Mouse (Mus musculus): Measurements from ENCODE around the gene Ctrb1. TPM values are rescaled to one million over a fixed set of nuclear protein-coding genes. Genes with fewer than 3 reads are reported as not detected.

The Ctrb1 gene
- polyA plus RNA-seq (2014; fragmentation: Nextera tagmentation; extraction: Ambion mirVana): not detected in 2 replicates

DNA sequence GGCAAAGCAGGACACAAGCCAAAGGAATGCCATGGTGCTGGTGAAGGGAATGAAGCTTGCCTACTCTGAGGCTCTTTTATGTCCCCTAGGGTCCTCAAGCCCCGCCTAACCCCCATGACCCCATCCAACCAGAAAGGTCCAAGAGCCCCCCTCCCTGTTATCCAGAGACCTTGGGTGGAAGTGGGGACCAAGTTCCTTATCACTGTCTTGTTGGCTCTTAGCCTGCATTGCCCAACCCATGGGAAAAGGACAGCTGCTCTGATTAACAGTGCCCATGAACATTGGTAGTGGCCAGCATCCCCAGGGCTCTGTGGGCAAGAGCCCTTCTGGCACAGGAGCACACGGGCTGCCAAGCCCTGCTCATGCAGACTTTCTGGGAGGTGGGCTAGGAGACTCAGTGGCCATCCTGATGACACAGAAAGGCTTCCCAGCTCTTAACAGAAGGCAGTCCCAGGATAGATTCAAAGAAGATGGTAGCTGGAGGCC, at the start of gene Ctrb1:
Ctrb1 (minus strand) TSS at position 51 of the 486 bp plus-strand sequence.
- Histone ChIP-seq H3K36me3 (ENCODE audit: control insufficient read depth, insufficient read depth, low read length) (no peaks in the 10 kb centered on the region), H3K4me3 (ENCODE audit: low read depth, low read length) (no peak within 1 kb of the TSS), H3K4me2 (no peak within 1 kb of the TSS), H3K9ac (ENCODE audit: low read depth, low read length) (no peak within 1 kb of the TSS), H3K27ac (ENCODE audit: low read depth, low read length) (no peak within 1 kb of the TSS), H3K27me3 (ENCODE audit: control insufficient read depth, insufficient read depth, low read length) (no peaks in the 10 kb centered on the region), H3K9me3 (replicated peaks; ENCODE audit: control insufficient read depth, low read length) (no peaks in the 10 kb centered on the region), H3K4me1 (ENCODE audit: control insufficient read depth, insufficient read depth, low read length) (no peaks in the 10 kb centered on the region)
- WGBS (ENCODE audit: insufficient replicate concordance): 70% methylated on average over 2 of the region's 2 CpGs
- no peak for ATAC-seq (replicated peaks; ENCODE audit: insufficient number of reproducible peaks, low FRiP score, low TSS enrichment)

GRCm38 (mm10) chr8:111740301-111740711, 49.5 kb upstream of the Ctrb1 start:
- Histone ChIP-seq H3K36me3 (ENCODE audit: control insufficient read depth, insufficient read depth, low read length) (no peaks in the 10 kb centered on the region), H3K9ac (ENCODE audit: low read depth, low read length) (peak overlapping the region; percentile 12; the same call in 1 of the 2 replicates), H3K27ac (ENCODE audit: low read depth, low read length) (no peak overlapping the region), H3K4me1 (ENCODE audit: control insufficient read depth, insufficient read depth, low read length) (peaks cover 74% of the 10 kb centered on the region), H3K4me3 (ENCODE audit: low read depth, low read length) (no peak overlapping the region), H3K27me3 (ENCODE audit: control insufficient read depth, insufficient read depth, low read length) (no peaks in the 10 kb centered on the region), H3K4me2 (no peak overlapping the region), H3K9me3 (replicated peaks; ENCODE audit: control insufficient read depth, low read length) (no peaks in the 10 kb centered on the region)
- WGBS (ENCODE audit: insufficient replicate concordance): 67% methylated on average over 7 of the region's 7 CpGs
- no peak for ATAC-seq (replicated peaks; ENCODE audit: insufficient number of reproducible peaks, low FRiP score, low TSS enrichment)

DNA sequence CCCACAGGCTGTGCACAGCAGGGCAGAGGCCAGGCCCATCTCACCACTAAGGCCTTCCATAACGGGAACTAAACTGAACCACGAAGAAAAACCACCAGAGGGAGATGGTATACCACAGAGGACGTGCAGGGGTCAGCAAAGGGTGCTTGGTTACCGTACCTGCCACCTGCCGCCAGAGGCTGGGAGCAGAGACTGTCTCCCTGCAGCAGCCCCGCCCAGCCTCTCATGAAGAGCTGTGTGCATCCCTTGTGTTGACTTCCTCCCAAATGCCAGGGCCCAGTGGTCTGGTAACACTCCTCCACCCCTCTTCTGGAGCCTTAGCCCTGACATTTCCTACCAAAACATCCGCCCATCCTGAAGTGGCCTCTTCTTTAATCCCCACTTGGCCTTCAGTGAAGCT, 48.8 kb upstream of the Ctrb1 start:
- Histone ChIP-seq H3K4me3 (ENCODE audit: low read depth, low read length) (no peak overlapping the region), H3K36me3 (ENCODE audit: control insufficient read depth, insufficient read depth, low read length) (no peaks in the 10 kb centered on the region), H3K27ac (ENCODE audit: low read depth, low read length) (no peak overlapping the region), H3K4me2 (no peak overlapping the region), H3K9me3 (replicated peaks; ENCODE audit: control insufficient read depth, low read length) (no peaks in the 10 kb centered on the region), H3K27me3 (ENCODE audit: control insufficient read depth, insufficient read depth, low read length) (no peaks in the 10 kb centered on the region), H3K4me1 (ENCODE audit: control insufficient read depth, insufficient read depth, low read length) (peaks cover 79% of the 10 kb centered on the region), H3K9ac (ENCODE audit: low read depth, low read length) (no peak overlapping the region; the same call in 1 of the 2 replicates)
- ATAC-seq (replicated peaks; ENCODE audit: insufficient number of reproducible peaks, low FRiP score, low TSS enrichment): no peak
- 51% methylated on average over 7 of the region's 7 CpGs for WGBS (ENCODE audit: insufficient replicate concordance)

- ATAC-seq (replicated peaks; ENCODE audit: insufficient number of reproducible peaks, low FRiP score, low TSS enrichment): no peak
- WGBS (ENCODE audit: insufficient replicate concordance): 70% methylated on average over 6 of the region's 6 CpGs
- no peak overlapping the region for H3K27ac ChIP-seq (ENCODE audit: low read depth, low read length)
Measured at GRCm38 (mm10) chr8:111738867-111739266, 48.1 kb upstream of the Ctrb1 start.

DNA sequence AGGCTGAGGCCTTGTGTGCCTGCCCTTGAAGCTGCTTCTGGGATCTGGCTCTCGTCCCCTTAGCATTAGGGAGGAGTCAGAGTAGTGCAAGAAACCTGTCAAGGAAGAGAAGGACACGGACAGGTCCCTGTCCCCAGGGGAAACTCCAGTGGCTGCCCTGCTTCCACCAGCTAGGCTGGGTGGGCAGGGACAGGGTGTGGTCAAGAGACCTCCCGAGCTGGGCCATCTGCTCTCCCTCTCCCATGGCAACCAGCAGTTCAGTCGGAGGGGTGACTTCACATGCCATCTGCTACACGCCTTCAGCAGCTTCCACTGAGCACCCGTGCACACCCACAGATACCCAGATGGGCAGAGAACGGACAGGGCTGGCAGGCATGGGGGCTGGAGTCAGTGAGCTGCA, 45.5 kb upstream of the Ctrb1 start:
- Histone ChIP-seq H3K4me2 (no peak overlapping the region), H3K27ac (ENCODE audit: low read depth, low read length) (peak overlapping the region; percentile 95), H3K4me1 (ENCODE audit: control insufficient read depth, insufficient read depth, low read length) (peaks cover 82% of the 10 kb centered on the region), H3K36me3 (ENCODE audit: control insufficient read depth, insufficient read depth, low read length) (no peaks in the 10 kb centered on the region), H3K4me3 (ENCODE audit: low read depth, low read length) (no peak overlapping the region), H3K9me3 (replicated peaks; ENCODE audit: control insufficient read depth, low read length) (no peaks in the 10 kb centered on the region), H3K9ac (ENCODE audit: low read depth, low read length) (peak overlapping the region; percentile 39; the same call in 1 of the 2 replicates), H3K27me3 (ENCODE audit: control insufficient read depth, insufficient read depth, low read length) (no peaks in the 10 kb centered on the region)
- 35% methylated on average over 7 of the region's 7 CpGs for WGBS (ENCODE audit: insufficient replicate concordance)
- ATAC-seq (replicated peaks; ENCODE audit: insufficient number of reproducible peaks, low FRiP score, low TSS enrichment): no peak

More at GRCm38 (mm10) chr8:111738867-111739266, 48.1 kb upstream of the Ctrb1 start:
- Histone ChIP-seq H3K4me3 (ENCODE audit: low read depth, low read length) (no peak overlapping the region), H3K4me1 (ENCODE audit: control insufficient read depth, insufficient read depth, low read length) (peaks cover 80% of the 10 kb centered on the region), H3K27me3 (ENCODE audit: control insufficient read depth, insufficient read depth, low read length) (no peaks in the 10 kb centered on the region), H3K9me3 (replicated peaks; ENCODE audit: control insufficient read depth, low read length) (no peaks in the 10 kb centered on the region), H3K36me3 (ENCODE audit: control insufficient read depth, insufficient read depth, low read length) (no peaks in the 10 kb centered on the region), H3K4me2 (no peak overlapping the region), H3K9ac (ENCODE audit: low read depth, low read length) (no peak overlapping the region)

DNA sequence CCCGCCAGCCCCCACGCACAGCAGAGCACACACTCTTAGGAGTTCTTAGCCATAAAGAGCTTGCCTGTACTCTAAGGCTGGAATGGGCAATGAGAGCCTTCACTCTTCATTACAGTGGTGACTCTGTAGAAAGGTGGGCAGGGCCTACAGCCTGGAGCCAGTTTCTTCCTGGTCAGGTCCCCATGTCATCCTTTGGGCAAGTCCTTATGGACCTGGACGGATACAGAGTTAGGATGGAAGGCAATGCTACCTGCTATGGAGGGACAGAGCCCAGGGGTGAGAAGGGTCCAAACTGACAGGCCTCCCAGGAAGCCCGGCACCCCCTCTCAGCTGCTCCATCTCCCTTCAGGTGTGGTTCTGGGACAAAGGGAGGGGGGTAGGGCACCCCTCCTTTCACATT, 45.0 kb upstream of the Ctrb1 start:
- Histone ChIP-seq H3K9me3 (replicated peaks; ENCODE audit: control insufficient read depth, low read length) (no peaks in the 10 kb centered on the region), H3K27me3 (ENCODE audit: control insufficient read depth, insufficient read depth, low read length) (no peaks in the 10 kb centered on the region), H3K4me2 (peak overlapping the region; percentile 96), H3K36me3 (ENCODE audit: control insufficient read depth, insufficient read depth, low read length) (no peaks in the 10 kb centered on the region), H3K9ac (ENCODE audit: low read depth, low read length) (peak overlapping the region; percentile 39; the same call in 1 of the 2 replicates), H3K4me3 (ENCODE audit: low read depth, low read length) (no peak overlapping the region), H3K4me1 (ENCODE audit: control insufficient read depth, insufficient read depth, low read length) (peaks cover 82% of the 10 kb centered on the region), H3K27ac (ENCODE audit: low read depth, low read length) (peak overlapping the region; percentile 95)
- WGBS (ENCODE audit: insufficient replicate concordance): 66% methylated on average over 4 of the region's 4 CpGs
- no peak for ATAC-seq (replicated peaks; ENCODE audit: insufficient number of reproducible peaks, low FRiP score, low TSS enrichment)

- Histone ChIP-seq H3K4me3 (ENCODE audit: low read depth, low read length) (no peak overlapping the region), H3K4me1 (ENCODE audit: control insufficient read depth, insufficient read depth, low read length) (peaks cover 82% of the 10 kb centered on the region), H3K9me3 (replicated peaks; ENCODE audit: control insufficient read depth, low read length) (no peaks in the 10 kb centered on the region), H3K27ac (ENCODE audit: low read depth, low read length) (peak overlapping the region; percentile 95), H3K9ac (ENCODE audit: low read depth, low read length) (peak overlapping the region; percentile 29; the same call in 1 of the 2 replicates), H3K4me2 (peak overlapping the region; percentile 96), H3K27me3 (ENCODE audit: control insufficient read depth, insufficient read depth, low read length) (no peaks in the 10 kb centered on the region), H3K36me3 (ENCODE audit: control insufficient read depth, insufficient read depth, low read length) (no peaks in the 10 kb centered on the region)
- 28% methylated on average over 8 of the region's 8 CpGs for WGBS (ENCODE audit: insufficient replicate concordance)
- no peak for ATAC-seq (replicated peaks; ENCODE audit: insufficient number of reproducible peaks, low FRiP score, low TSS enrichment)
Measured at GRCm38 (mm10) chr8:111735335-111735761, 44.5 kb upstream of the Ctrb1 start.

GRCm38 (mm10) chr8:111734244-111734960, 43.6 kb upstream of the Ctrb1 start:
- no peak overlapping the region for H3K4me3 ChIP-seq (ENCODE audit: low read depth, low read length)
- H3K36me3 ChIP-seq (ENCODE audit: control insufficient read depth, insufficient read depth, low read length): no peaks in the 10 kb centered on the region
- H3K9ac ChIP-seq (ENCODE audit: low read depth, low read length): 0 out of 2 replicates have a peak overlapping the region, but pooled peaks have one; percentile 44
- no peaks in the 10 kb centered on the region for H3K27me3 ChIP-seq (ENCODE audit: control insufficient read depth, insufficient read depth, low read length)
- WGBS (ENCODE audit: insufficient replicate concordance): 46% methylated on average over 6 of the region's 6 CpGs
- no peak for ATAC-seq (replicated peaks; ENCODE audit: insufficient number of reproducible peaks, low FRiP score, low TSS enrichment)
- no peaks in the 10 kb centered on the region for H3K9me3 ChIP-seq (replicated peaks; ENCODE audit: control insufficient read depth, low read length)
- H3K27ac ChIP-seq (ENCODE audit: low read depth, low read length): peak overlapping the region; percentile 95
- peak overlapping the region; percentile 96 for H3K4me2 ChIP-seq
- peaks cover 82% of the 10 kb centered on the region for H3K4me1 ChIP-seq (ENCODE audit: control insufficient read depth, insufficient read depth, low read length)
